Mouse (Mus musculus) spleen, postnatal 36 days (tissue): ENCODE measurements at regions not wholly inside any gene's neighbourhood (a gene's known extent, or its start where the extent isn't known, plus 50 kb on each side); places are given as distances from the start of the nearest gene placed in this dataset.

Experiments used
- DNase-seq, 2 experiments: peaks; one replicate each; pipeline ENCODE4 v3.0.0; 2022; ENCODE audit warnings: low spot score in 2 of 2, mixed read lengths in 1 of 2

- DNase-seq = peak; percentile 63 to 78
Observed at GRCm38 (mm10) chr13:93243076-93243475, 50.9 kb upstream of the Tent2 start.

- DNase-seq = peak; percentile 20 to 25
Observed at GRCm38 (mm10) chr13:93248711-93249110, 50.7 kb upstream of the Homer1 start.
